8 mouse cellular contexts compared by ENCODE assay signal in the genomic region with DNA sequence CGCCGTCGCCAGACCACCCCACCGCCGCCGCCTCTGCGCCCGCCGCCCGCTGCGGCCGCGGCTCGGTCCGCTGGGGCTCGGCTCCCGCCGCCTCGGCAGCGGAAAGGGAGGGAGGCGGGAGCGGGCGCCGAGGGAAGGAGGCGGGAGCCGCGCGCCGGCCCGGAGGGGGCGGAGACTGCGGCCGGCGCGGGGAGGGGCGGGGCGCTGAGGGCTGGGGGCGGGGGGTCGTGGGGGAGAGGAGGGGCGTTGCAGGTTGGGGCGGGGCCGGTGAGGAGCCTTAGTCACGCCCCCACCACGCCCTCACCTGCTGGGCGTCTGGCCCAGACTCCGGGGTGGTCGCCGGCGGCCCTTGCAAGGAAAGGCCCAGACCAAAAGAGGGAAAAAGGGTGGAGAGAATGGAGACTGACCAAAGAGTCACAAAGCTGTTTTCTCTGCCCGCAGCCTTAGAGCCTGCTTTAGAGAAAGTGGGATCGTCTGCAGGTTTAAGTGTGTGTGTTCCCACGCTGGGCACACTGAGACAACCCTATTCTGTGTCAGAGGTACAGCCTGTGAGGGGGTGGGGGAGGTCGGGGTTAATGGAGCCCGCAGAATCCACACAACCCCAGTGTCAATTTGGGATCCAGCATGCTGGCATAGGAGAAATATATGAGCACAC. TPM values are rescaled to one million over a fixed set of nuclear protein-coding genes. Genes with fewer than 3 reads are reported as not detected.
DNase-seq lines count a peak whose midpoint lies in the region; ATAC-seq and TF ChIP-seq lines count a peak whose summit lies in the region.

TSS of gene Cmtm4 (minus strand) at position 105 of the 655 bp plus-strand sequence.

- H3K27me3 ChIP-seq in E14TG2a.4 (ENCODE audit: insufficient read depth, low read length): peaks cover 18% of the 10 kb centered on the region
- H3K27me3 ChIP-seq in embryonic facial prominence, embryonic 11.5 days (ENCODE audit: control insufficient read depth, insufficient read depth, low read length): no peaks in the 10 kb centered on the region
- H3K27me3 ChIP-seq in heart, embryonic 15.5 days: no peaks in the 10 kb centered on the region

- no peaks in the 10 kb centered on the region; the same call in 1 of the 2 replicates for H3K36me3 ChIP-seq in E14TG2a.4 (ENCODE audit: insufficient read depth, low read length)
- no peaks in the 10 kb centered on the region for H3K36me3 ChIP-seq in embryonic facial prominence, embryonic 11.5 days (replicated peaks; ENCODE audit: control insufficient read depth, insufficient read depth, low read depth, low read length)
- H3K36me3 ChIP-seq in heart, embryonic 15.5 days: no peaks in the 10 kb centered on the region

- H3K9ac ChIP-seq in embryonic facial prominence, embryonic 11.5 days (replicated peaks; ENCODE audit: low read length): peak within 1 kb of the TSS; percentile 84
- H3K9ac ChIP-seq in heart, embryonic 15.5 days: peak within 1 kb of the TSS; percentile 97

- 0 out of 2 replicates have a peak, but pooled peaks cover 3% of the 10 kb centered on the region for H3K9me3 ChIP-seq in E14TG2a.4 (ENCODE audit: low read length)
- no peaks in the 10 kb centered on the region for H3K9me3 ChIP-seq in embryonic facial prominence, embryonic 11.5 days (replicated peaks; ENCODE audit: control insufficient read depth, low read length)
- no peaks in the 10 kb centered on the region for H3K9me3 ChIP-seq in heart, embryonic 15.5 days (replicated peaks)

- DNase-seq in adipocyte (ENCODE audit: low spot score): peak; percentile 52
- peak; percentile 81 for DNase-seq in embryonic facial prominence, embryonic 11.5 days (ENCODE audit: low spot score)
- peak; percentile 88 for DNase-seq in kidney, postnatal 10 days
- peak; percentile 61 for DNase-seq in lung, adult 2 months
- DNase-seq in ovary, postnatal 14 days (ENCODE audit: low spot score): peak; percentile 53

- peak within 1 kb of the TSS; percentile 95 for H3K4me2 ChIP-seq in embryonic facial prominence, embryonic 11.5 days (ENCODE audit: low read depth, low read length)
- peak within 1 kb of the TSS; percentile 85 for H3K4me2 ChIP-seq in heart, embryonic 15.5 days

- H3K4me1 ChIP-seq in E14TG2a.4 (replicated peaks; ENCODE audit: low read depth, low read length): peaks cover 43% of the 10 kb centered on the region
- no peaks in the 10 kb centered on the region for H3K4me1 ChIP-seq in embryonic facial prominence, embryonic 11.5 days (ENCODE audit: control insufficient read depth, insufficient read depth, low read length)
- H3K4me1 ChIP-seq in heart, embryonic 15.5 days (replicated peaks): peaks cover 26% of the 10 kb centered on the region
- H3K4me1 ChIP-seq in lung, adult 2 months (ENCODE audit: control insufficient read depth, insufficient read depth, low read length): 0 out of 2 replicates have a peak, but pooled peaks cover 2% of the 10 kb centered on the region

- no peak for TF ChIP-seq CTCF in E14TG2a.4 (conservative IDR thresholded peaks at IDR 0.05; ENCODE audit: low read length)
- TF ChIP-seq CTCF in lung, adult 2 months (IDR thresholded peaks at IDR 0.05; ENCODE audit: insufficient read depth, low read length): no peak

- peak; percentile 82 for ATAC-seq in embryonic facial prominence, embryonic 11.5 days (replicated peaks; ENCODE audit: insufficient number of reproducible peaks, low FRiP score, low TSS enrichment, low read depth)
- ATAC-seq in heart, embryonic 15.5 days (replicated peaks; ENCODE audit: insufficient number of reproducible peaks, insufficient read depth, low FRiP score, low read depth): peak; percentile 82
- no peak for ATAC-seq in erythroid progenitor cell, adult 5-6 weeks (replicated peaks; ENCODE audit: low FRiP score, poor library complexity, severe bottlenecking)

- peak within 1 kb of the TSS; percentile 88 for H3K4me3 ChIP-seq in E14TG2a.4 (replicated peaks; ENCODE audit: low read length)
- peak within 1 kb of the TSS; percentile 81 for H3K4me3 ChIP-seq in embryonic facial prominence, embryonic 11.5 days (ENCODE audit: low read depth, low read length)
- H3K4me3 ChIP-seq in heart, embryonic 15.5 days: peak within 1 kb of the TSS; percentile 90
- peak within 1 kb of the TSS; percentile 71 for H3K4me3 ChIP-seq in lung, adult 2 months (replicated peaks; ENCODE audit: extremely low read depth, low read depth, low read length)

- 0 out of 2 replicates have a peak within 1 kb of the TSS, but pooled peaks have one; percentile 3 for H3K27ac ChIP-seq in embryonic facial prominence, embryonic 11.5 days (replicated peaks; ENCODE audit: low read depth, low read length)
- H3K27ac ChIP-seq in heart, embryonic 15.5 days: peak within 1 kb of the TSS; percentile 87

- 3% methylated on average over 28 of the region's 54 CpGs for WGBS in embryonic facial prominence, embryonic 11.5 days
- WGBS in heart, embryonic 15.5 days: 5% methylated on average over 18 of the region's 54 CpGs
- 3% methylated on average over 36 of the region's 54 CpGs for WGBS in lung, adult 2 months

- no peak for TF ChIP-seq POLR2A in lung, adult 2 months (IDR thresholded peaks at IDR 0.05; ENCODE audit: borderline replicate concordance, extremely low read depth, low read depth, low read length)

RNA-seq across cellular contexts. Expression of gene Cmtm4, which starts in this region (rescaled TPM):
- 3.3 and 3.8 TPM in 2 replicates for polyA plus RNA-seq in embryonic facial prominence, embryonic 11.5 days (2014; fragmentation: Nextera tagmentation; extraction: Ambion mirVana)
- polyA plus RNA-seq in heart, embryonic 15.5 days (2015; fragmentation: Nextera tagmentation; extraction: Ambion mirVana): 1.3 and 1.5 TPM in 2 replicates
- 14.9 and 22.4 TPM in 2 replicates for polyA plus RNA-seq in lung, adult 2 months (2012; rRNA removed)
- 0.36 TPM in 1 of 2 replicates, not detected in the other for total RNA-seq in erythroid progenitor cell, adult 5-6 weeks (2015; ENCODE audit: low replicate concordance)
- under 0.01 and 1.0 TPM in 2 replicates for total RNA-seq in erythroid progenitor cell, adult 5-6 weeks (2017; ENCODE audit: low replicate concordance)
